Mouse (Mus musculus): ENCODE data around the gene Sptan1. TPM values are rescaled to one million over a fixed set of nuclear protein-coding genes. Genes with fewer than 3 reads are reported as not detected.

The Sptan1 gene
- polyA plus RNA-seq, 1 experiment from 2014 or later: 98.4 TPM

DNA sequence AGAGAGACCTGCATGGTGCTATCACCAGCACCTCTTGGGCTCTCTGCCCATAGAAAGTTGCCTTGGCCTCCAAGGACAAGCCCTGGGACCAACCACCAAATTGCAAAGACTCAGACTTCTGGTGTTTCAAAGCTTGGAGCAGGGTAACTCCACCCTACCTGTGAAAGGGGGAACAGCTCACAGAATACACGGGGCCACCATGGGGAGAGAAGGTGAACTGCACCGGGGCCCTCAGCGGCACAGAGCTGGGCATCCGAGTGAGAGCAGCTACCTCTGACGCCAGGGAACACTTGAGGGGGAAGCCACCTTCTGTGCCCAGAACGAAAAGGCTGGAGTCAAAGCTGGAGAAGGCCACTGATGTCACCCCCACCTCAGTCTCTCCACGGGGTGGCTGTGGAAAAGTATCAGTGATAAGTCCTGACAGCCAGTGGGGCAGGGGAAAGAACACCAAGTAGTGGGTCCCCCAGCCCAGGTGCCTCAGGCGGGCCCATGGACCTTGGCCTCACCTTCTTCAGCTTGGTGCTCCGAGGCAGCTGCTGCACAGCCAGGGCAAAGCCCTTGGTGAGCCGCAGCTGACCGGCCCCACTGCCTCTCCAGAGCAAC lies 67.0 kb downstream of the Sptan1 start:
- no peak for ATAC-seq (ENCODE audit: low read depth)
- Histone ChIP-seq H3K4me1 (replicated peaks; ENCODE audit: control insufficient read depth, insufficient read depth, low read length) (no peaks in the 10 kb centered on the region), H3K27me3 (ENCODE audit: control insufficient read depth, insufficient read depth, low read depth, low read length) (no peaks in the 10 kb centered on the region), H3K9ac (ENCODE audit: low read length) (no peak overlapping the region), H3K27ac (ENCODE audit: low read length) (no peak overlapping the region), H3K36me3 (ENCODE audit: control insufficient read depth, insufficient read depth, low read length) (peaks cover 37% of the 10 kb centered on the region), H3K4me2 (ENCODE audit: low read depth, low read length) (no peak overlapping the region), H3K9me3 (ENCODE audit: control insufficient read depth, low read length) (no peaks in the 10 kb centered on the region), H3K4me3 (ENCODE audit: low read length) (no peak overlapping the region)
- WGBS: 52% methylated on average over 11 of the region's 11 CpGs

DNA sequence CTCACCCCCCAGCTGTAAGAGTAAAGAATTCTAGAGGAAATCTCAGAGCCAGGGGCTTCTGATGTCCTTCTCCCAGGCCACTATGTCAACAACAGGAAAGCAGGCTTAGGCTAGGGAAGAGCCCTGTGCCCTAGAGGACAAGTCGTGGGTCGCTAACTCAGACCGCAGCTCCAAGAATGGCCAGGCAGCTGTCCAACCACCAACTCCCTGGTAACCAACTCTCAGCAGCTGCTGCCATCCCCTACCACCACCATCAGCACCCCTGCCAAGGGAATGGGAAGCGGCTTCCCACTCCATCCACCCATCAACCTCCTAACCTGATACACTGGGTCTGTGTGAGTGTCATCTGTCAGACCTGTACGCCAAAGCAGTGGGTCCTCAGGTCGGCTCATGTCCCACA lies 67.6 kb downstream of the Sptan1 start:
- 74% methylated on average over 6 of the region's 6 CpGs for WGBS
- no peak overlapping the region for H3K9ac ChIP-seq (ENCODE audit: low read length)
- no peak overlapping the region for H3K4me2 ChIP-seq (ENCODE audit: low read depth, low read length)
- no peak overlapping the region for H3K4me3 ChIP-seq (ENCODE audit: low read length)
- ATAC-seq (ENCODE audit: low read depth): no peak
- H3K36me3 ChIP-seq (ENCODE audit: control insufficient read depth, insufficient read depth, low read length): peaks cover 32% of the 10 kb centered on the region
- H3K9me3 ChIP-seq (ENCODE audit: control insufficient read depth, low read length): no peaks in the 10 kb centered on the region
- no peak overlapping the region for H3K27ac ChIP-seq (ENCODE audit: low read length)
- no peaks in the 10 kb centered on the region for H3K27me3 ChIP-seq (ENCODE audit: control insufficient read depth, insufficient read depth, low read depth, low read length)
- H3K4me1 ChIP-seq (replicated peaks; ENCODE audit: control insufficient read depth, insufficient read depth, low read length): no peaks in the 10 kb centered on the region

DNA sequence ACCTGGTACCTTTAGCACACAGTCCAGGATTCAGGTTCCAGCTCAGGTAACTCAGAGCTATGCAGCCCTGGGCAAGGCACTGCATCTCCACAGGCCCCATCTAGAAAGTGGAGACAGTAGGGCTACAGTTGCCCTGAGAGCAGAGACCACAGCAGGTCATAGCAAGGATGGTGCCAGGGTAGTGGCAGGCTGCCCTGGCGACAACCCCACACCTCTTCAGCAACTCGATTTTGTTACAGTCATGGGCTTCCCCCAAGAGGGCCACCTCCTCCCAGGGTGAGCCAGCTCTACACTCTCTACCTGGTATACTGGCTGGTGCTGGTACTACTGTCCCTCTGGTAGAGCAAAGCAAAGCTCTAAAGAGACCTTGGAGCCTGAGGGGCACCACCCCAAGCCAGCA lies 72.4 kb downstream of the Sptan1 start:
- WGBS: 77% methylated on average over 2 of the region's 2 CpGs
- no peak for ATAC-seq (ENCODE audit: low read depth)
- no peak overlapping the region for H3K4me2 ChIP-seq (ENCODE audit: low read depth, low read length)
- no peaks in the 10 kb centered on the region for H3K4me1 ChIP-seq (replicated peaks; ENCODE audit: control insufficient read depth, insufficient read depth, low read length)
- H3K27ac ChIP-seq (ENCODE audit: low read length): no peak overlapping the region
- no peaks in the 10 kb centered on the region for H3K27me3 ChIP-seq (ENCODE audit: control insufficient read depth, insufficient read depth, low read depth, low read length)
- no peaks in the 10 kb centered on the region for H3K36me3 ChIP-seq (ENCODE audit: control insufficient read depth, insufficient read depth, low read length)
- no peak overlapping the region for H3K4me3 ChIP-seq (ENCODE audit: low read length)
- no peak overlapping the region for H3K9ac ChIP-seq (ENCODE audit: low read length)
- no peaks in the 10 kb centered on the region for H3K9me3 ChIP-seq (ENCODE audit: control insufficient read depth, low read length)

DNA sequence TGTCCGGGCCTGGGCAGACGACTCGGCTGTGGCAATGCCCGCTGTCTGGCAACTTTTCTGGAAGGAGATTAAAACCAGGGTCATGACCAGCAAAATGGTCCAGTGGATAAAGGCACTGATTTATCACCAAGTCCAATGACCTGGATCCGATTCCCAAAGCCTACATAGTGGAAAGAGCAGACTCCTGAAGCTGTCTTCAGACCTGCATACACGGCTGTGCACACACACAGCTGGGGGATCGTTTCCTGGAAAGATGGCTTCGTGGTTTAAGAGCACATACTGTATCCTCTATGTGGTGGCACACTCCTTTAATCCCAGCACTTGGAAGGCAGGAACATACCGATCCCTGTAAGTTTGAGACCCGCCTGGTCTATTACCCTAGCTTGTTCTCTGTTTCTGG lies 73.0 kb downstream of the Sptan1 start:
- no peak overlapping the region for H3K27ac ChIP-seq (ENCODE audit: low read length)

DNA sequence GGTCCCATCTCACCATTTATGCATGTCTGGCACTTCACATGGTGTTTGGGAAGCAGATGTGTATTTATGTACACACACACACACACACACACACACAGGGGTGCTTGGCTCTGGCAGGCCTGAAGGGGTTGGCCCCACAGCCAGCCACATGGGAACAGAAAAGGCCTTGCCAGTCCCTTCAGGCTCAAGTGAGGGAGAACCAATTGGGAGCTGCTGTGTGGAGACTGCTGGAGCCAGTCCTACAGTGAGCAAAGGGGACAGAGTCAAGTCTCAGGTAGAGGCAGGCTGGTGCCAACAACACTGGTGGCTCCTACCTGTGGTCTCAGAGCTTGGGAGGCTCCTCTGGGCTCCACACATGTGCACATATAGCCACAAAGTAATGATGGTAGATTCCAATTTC lies 74.3 kb downstream of the Sptan1 start:
- Histone ChIP-seq H3K27ac (ENCODE audit: low read length) (no peak overlapping the region), H3K9me3 (ENCODE audit: control insufficient read depth, low read length) (no peaks in the 10 kb centered on the region)
- no peak for ATAC-seq (ENCODE audit: low read depth)

More for the DNA sequence above, 73.0 kb downstream of the Sptan1 start:
- H3K9me3 ChIP-seq (ENCODE audit: control insufficient read depth, low read length): no peaks in the 10 kb centered on the region
- no peak for ATAC-seq (ENCODE audit: low read depth)
- H3K4me3 ChIP-seq (ENCODE audit: low read length): no peak overlapping the region
- WGBS: 91% methylated on average over 10 of the region's 10 CpGs
- H3K27me3 ChIP-seq (ENCODE audit: control insufficient read depth, insufficient read depth, low read depth, low read length): no peaks in the 10 kb centered on the region
- no peak overlapping the region for H3K9ac ChIP-seq (ENCODE audit: low read length)
- H3K4me2 ChIP-seq (ENCODE audit: low read depth, low read length): no peak overlapping the region
- no peaks in the 10 kb centered on the region for H3K36me3 ChIP-seq (ENCODE audit: control insufficient read depth, insufficient read depth, low read length)
- H3K4me1 ChIP-seq (replicated peaks; ENCODE audit: control insufficient read depth, insufficient read depth, low read length): no peaks in the 10 kb centered on the region

DNA sequence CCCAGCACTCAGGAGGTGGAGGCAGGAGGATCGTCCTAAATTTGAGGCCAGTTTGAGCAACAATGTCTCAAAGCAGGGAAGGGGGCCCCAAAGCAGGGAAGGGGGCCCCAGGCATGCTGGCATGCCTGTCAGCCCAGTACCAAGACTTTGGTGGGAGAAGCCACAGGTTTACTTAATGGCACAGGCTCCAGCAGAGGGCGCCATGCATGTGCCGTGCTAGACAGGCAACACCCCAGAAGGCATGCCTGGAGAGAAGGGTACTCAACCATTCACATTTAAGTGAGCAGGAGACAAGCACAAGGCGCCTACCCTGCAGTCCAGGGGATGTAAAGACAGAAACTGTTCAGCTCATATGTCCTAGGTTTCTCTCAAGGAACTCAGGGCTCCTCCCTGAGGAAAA lies 77.1 kb downstream of the Sptan1 start:
- Histone ChIP-seq H3K27me3 (ENCODE audit: control insufficient read depth, insufficient read depth, low read depth, low read length) (no peaks in the 10 kb centered on the region), H3K36me3 (ENCODE audit: control insufficient read depth, insufficient read depth, low read length) (no peaks in the 10 kb centered on the region; the same call in 1 of the 2 replicates), H3K27ac (ENCODE audit: low read length) (no peak overlapping the region), H3K9me3 (ENCODE audit: control insufficient read depth, low read length) (no peaks in the 10 kb centered on the region), H3K4me2 (ENCODE audit: low read depth, low read length) (no peak overlapping the region), H3K9ac (ENCODE audit: low read length) (no peak overlapping the region), H3K4me1 (replicated peaks; ENCODE audit: control insufficient read depth, insufficient read depth, low read length) (no peaks in the 10 kb centered on the region), H3K4me3 (ENCODE audit: low read length) (no peak overlapping the region)
- ATAC-seq (ENCODE audit: low read depth): peak; percentile 72
- 3% methylated on average over 4 of the region's 4 CpGs for WGBS

More for the DNA sequence above, 74.3 kb downstream of the Sptan1 start:
- Histone ChIP-seq H3K4me3 (ENCODE audit: low read length) (no peak overlapping the region), H3K4me2 (ENCODE audit: low read depth, low read length) (no peak overlapping the region), H3K9ac (ENCODE audit: low read length) (no peak overlapping the region), H3K36me3 (ENCODE audit: control insufficient read depth, insufficient read depth, low read length) (no peaks in the 10 kb centered on the region), H3K4me1 (replicated peaks; ENCODE audit: control insufficient read depth, insufficient read depth, low read length) (no peaks in the 10 kb centered on the region), H3K27me3 (ENCODE audit: control insufficient read depth, insufficient read depth, low read depth, low read length) (no peaks in the 10 kb centered on the region)

DNA sequence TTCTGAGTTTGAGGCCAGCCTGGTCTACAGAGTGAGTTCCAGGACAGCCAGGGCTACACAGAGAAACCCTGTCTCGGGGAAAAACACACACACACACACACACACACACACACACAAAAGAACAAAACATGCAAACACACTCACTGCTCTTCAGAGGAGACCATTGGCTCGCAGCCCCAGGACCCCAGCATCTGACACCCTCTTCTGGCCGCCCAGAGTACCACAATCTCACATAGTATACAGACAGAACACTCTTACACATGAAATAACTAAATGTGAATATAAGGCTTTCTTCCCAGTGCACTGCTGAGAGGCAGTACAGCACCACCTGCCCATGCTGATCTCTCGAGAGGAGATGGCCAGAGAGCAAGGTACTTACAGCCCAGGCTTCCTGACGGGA lies 79.2 kb downstream of the Sptan1 start:
- H3K9me3 ChIP-seq (ENCODE audit: control insufficient read depth, low read length): no peaks in the 10 kb centered on the region
- no peak overlapping the region for H3K4me2 ChIP-seq (ENCODE audit: low read depth, low read length)

DNA sequence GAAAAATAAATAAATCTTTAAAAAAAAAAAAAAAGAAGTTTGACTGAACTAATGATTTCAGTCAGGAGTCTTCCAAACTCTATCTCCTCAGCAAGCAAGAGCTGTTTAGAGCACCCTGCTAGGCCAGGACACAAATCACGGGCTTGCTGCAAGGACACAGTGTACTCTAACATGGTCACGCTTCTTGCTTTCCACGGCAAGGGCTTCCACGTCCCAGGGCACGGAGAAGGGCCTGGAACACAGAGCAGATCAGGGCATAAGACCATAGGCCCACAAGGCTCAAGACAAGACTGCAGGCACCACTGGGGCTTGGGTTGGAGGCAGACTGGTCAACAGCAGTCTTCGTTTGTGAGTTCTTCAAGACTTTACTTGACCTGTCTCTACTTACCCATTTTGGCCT lies 81.8 kb downstream of the Sptan1 start:
- no peak overlapping the region for H3K9ac ChIP-seq (ENCODE audit: low read length)
- H3K4me3 ChIP-seq (ENCODE audit: low read length): no peak overlapping the region
- no peaks in the 10 kb centered on the region; the same call in 1 of the 2 replicates for H3K36me3 ChIP-seq (ENCODE audit: control insufficient read depth, insufficient read depth, low read length)
- H3K27ac ChIP-seq (ENCODE audit: low read length): no peak overlapping the region
- no peak for ATAC-seq (ENCODE audit: low read depth)
- no peak overlapping the region for H3K4me2 ChIP-seq (ENCODE audit: low read depth, low read length)
- no peaks in the 10 kb centered on the region for H3K9me3 ChIP-seq (ENCODE audit: control insufficient read depth, low read length)
- WGBS: 93% methylated on average over 6 of the region's 6 CpGs
- no peaks in the 10 kb centered on the region for H3K27me3 ChIP-seq (ENCODE audit: control insufficient read depth, insufficient read depth, low read depth, low read length)
- H3K4me1 ChIP-seq (replicated peaks; ENCODE audit: control insufficient read depth, insufficient read depth, low read length): peaks cover 4% of the 10 kb centered on the region; the same call in 1 of the 2 replicates

More for the DNA sequence above, 79.2 kb downstream of the Sptan1 start:
- H3K4me1 ChIP-seq (replicated peaks; ENCODE audit: control insufficient read depth, insufficient read depth, low read length): peaks cover 4% of the 10 kb centered on the region; the same call in 1 of the 2 replicates
- no peaks in the 10 kb centered on the region for H3K27me3 ChIP-seq (ENCODE audit: control insufficient read depth, insufficient read depth, low read depth, low read length)
- no peaks in the 10 kb centered on the region; the same call in 1 of the 2 replicates for H3K36me3 ChIP-seq (ENCODE audit: control insufficient read depth, insufficient read depth, low read length)
- no peak overlapping the region for H3K27ac ChIP-seq (ENCODE audit: low read length)
- no peak overlapping the region for H3K9ac ChIP-seq (ENCODE audit: low read length)
- no peak overlapping the region for H3K4me3 ChIP-seq (ENCODE audit: low read length)
- whole genome bisulfite sequencing: 82% methylated on average over 5 of the region's 5 CpGs
- no peak for ATAC-seq (ENCODE audit: low read depth)

DNA sequence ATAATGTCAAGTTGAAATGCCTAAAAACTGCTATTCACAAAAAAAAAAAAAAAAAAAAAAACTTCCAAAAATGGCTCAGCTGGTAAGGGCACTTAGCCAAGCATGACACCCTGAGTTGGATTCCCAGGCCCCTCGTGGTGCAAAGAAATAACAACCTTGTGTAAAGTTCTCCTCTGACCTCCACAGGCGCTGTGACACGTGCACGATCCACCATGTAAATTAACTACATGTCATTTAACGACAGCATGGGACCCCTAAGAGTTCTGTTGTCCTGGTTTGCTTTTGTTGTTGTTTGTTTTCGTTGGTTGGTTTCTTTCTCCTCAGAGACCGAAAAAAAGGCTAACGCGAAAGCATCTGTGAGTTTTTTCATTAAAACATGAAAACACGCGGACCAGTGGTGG lies 82.7 kb downstream of the Sptan1 start:
- Histone ChIP-seq H3K4me3 (ENCODE audit: low read length) (peak overlapping the region; percentile 75), H3K4me2 (ENCODE audit: low read depth, low read length) (peak overlapping the region; percentile 71), H3K4me1 (replicated peaks; ENCODE audit: control insufficient read depth, insufficient read depth, low read length) (peaks cover 4% of the 10 kb centered on the region; the same call in 1 of the 2 replicates), H3K9me3 (ENCODE audit: control insufficient read depth, low read length) (no peaks in the 10 kb centered on the region), H3K36me3 (ENCODE audit: control insufficient read depth, insufficient read depth, low read length) (no peaks in the 10 kb centered on the region; the same call in 1 of the 2 replicates), H3K9ac (ENCODE audit: low read length) (peak overlapping the region; percentile 82), H3K27me3 (ENCODE audit: control insufficient read depth, insufficient read depth, low read depth, low read length) (no peaks in the 10 kb centered on the region), H3K27ac (ENCODE audit: low read length) (peak overlapping the region; percentile 77)
- ATAC-seq (ENCODE audit: low read depth): no peak
- WGBS: 51% methylated on average over 11 of the region's 11 CpGs
